Mouse (Mus musculus): Measurements from ENCODE around the gene Fam169b.

DNA sequence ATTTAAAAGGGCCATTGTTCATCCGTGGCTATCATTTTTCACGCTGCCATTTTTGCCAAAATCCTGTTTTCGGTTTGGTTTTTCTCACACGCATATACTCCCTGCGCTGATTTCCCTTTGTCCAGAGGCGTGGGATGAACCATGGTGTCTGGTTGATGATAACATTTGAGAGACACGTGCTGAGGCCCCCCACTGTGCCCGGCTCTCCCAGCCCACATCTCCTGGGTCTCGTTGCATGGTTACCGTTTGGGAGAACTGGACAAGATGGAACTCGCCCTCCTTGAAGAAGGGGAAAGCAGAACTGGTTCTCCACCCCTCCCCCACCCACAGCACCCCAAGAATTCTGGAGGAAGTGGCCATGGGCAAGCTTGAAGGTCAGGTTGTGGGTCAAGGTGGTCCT lies 46.6 kb upstream of the Fam169b start:
- TF ChIP-seq CTCF (IDR thresholded peaks at IDR 0.05; ENCODE audit: low read depth) (no peak), EP300 (IDR thresholded peaks at IDR 0.05; ENCODE audit: low read depth) (no peak)
